Mouse (Mus musculus): Measurements from ENCODE around the gene Isx.

DNA sequence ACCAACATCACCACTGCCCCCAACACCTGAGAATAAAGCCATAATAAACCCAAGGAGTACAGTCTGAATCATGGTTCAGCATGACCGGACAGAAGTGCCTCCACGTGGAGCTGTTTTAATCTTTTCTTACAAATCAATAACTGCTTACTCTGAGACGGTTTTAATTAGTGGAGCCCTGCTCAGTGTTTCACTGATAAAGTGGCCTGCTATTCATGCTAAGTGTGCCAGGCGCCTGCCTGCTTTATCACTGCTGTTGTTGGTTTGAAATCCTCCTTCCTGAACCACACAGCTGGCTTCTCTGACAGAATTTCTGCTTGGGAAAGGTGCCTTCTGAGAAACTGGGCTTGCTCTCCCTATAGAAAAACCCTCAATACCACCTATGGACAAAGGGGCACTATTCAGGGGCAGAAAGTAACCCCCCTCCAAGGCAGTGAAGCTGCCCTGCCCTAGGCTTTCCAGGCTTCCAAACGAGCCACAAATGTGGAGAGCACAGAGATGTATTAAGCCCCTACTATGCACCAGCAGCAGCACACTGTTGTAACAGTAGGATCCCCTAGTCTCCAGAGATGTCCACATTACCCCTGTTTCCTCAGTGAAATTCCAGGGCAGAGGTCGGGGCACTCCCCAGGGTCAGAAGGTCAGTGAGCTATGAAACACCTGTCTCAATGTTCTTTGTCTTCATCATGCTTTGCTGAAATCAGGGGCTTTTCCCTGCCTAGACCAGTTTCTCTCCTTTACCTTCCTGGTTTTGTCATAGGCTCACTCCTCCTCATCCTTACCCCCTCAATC, 30.3 kb downstream of the Isx start:
- no peak for TF ChIP-seq CTCF (IDR thresholded peaks at IDR 0.05; ENCODE audit: borderline replicate concordance, control insufficient read depth, extremely low read depth, insufficient read depth, low read length, poor library complexity)
- no peak for TF ChIP-seq POLR2A (IDR thresholded peaks at IDR 0.05; ENCODE audit: control insufficient read depth, extremely low read depth, insufficient read depth, low read length, poor library complexity)

All from thymus, adult 2 months (tissue).